Mouse (Mus musculus) liver, adult 2 months (tissue): ENCODE data around the gene Trim69.

ENCODE experiments used
- CTCF ChIP-seq: fragments of 200-500 bp; IDR thresholded peaks from 2 replicates; pipeline ENCODE4 v1.5.1; 2011; ENCODE audit warnings: low read depth, low read length, control low read depth
- POLR2A ChIP-seq: fragments of 200-500 bp; IDR thresholded peaks from 2 replicates; pipeline ENCODE4 v1.6.1; 2011; ENCODE audit warnings: low read length, control low read depth; ENCODE audit not compliant: insufficient read depth; ENCODE audit errors: extremely low read depth

- TF ChIP-seq POLR2A (no peak), CTCF (no peak)
These were observed 43.6 kb upstream of the Trim69 start for GRCm38 (mm10) chr2:122116888-122117287.
